Mouse (Mus musculus) lung, postnatal 36 days (tissue): ENCODE data around the gene Gm9008.
"Not testable (repeated sequence)": the region's sequence is repeated elsewhere in the genome, so short reads cannot be mapped to it uniquely, and the experiment has no call there.

Experiments
- DNase-seq: peaks from one replicate; pipeline ENCODE4 v3.0.0; 2022; ENCODE audit warnings: mixed read lengths

The Gm9008 gene

GRCm38 (mm10) chr6:76497054-76497835 lies at the start of gene Gm9008:
Gm9008 (minus strand) TSS chr6:76497784.
- not testable (repeated sequence) for DNase-seq

- DNase-seq, result no peak
Measured at GRCm38 (mm10) chr6:76521975-76522641, 24.5 kb upstream of the Gm9008 start.

DNA sequence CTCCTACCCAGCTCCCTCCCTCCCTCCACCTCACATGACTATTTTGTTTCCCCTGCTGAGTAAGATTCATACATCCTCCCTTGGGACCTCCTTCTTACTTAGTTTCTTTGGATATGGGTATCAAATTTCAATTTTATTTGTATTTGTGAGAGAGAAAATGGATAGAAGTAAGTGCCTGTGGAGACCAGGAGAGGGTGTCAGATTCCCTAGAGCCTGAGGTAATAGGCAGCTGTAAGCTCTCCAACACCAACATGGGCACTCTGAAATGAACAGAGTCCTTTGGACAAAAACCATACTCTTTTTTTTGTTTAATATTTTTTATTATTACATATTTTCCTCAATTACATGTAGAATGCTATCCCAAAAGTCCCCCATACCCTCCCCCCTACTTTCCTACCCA lies 12.6 kb upstream of the Gm9008 start:
- DNase-seq, result no peak

- not testable (repeated sequence) for DNase-seq
Measured at GRCm38 (mm10) chr6:76496335-76496734, 1.2 kb downstream of the Gm9008 start.

DNA sequence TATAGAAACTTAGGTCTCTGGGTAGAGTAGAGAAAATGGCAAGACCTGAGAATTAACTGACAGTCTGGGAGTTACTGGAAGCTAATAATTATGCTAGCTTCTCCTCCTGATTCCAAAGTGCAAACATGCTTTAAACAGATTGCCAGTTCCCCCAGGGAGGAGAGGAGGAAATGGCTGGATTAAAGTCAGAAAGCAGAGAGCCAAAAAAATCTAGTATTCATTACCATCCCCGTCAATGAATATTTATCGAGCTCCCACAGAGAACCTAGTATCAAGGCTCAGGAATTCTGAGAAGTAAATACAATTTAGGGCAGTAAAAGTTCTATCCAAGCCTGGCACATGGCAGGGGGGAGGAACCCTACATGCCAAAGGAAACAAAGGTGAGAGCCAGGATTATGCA lies 29.4 kb downstream of the Gm9008 start:
- DNase-seq, result no peak
